Mouse (Mus musculus) lung, embryonic 15.5 days (tissue): ENCODE results near the gene Has3. TPM values are rescaled to one million over a fixed set of nuclear protein-coding genes. Genes with fewer than 3 reads are reported as not detected.
A peak's percentile ranks its signal among the peaks of the same experiment; 100 is the strongest.
"Not testable (repeated sequence)": the region's sequence is repeated elsewhere in the genome, so short reads cannot be mapped to it uniquely, and the experiment has no call there.

ENCODE experiments used
- ATAC-seq: fragments of 200-750 bp; cut with Nextera tagmentation; 2 replicates; pipeline ENCODE4 v1.8.0; 2017; ENCODE audit warnings: moderate number of reproducible peaks, borderline replicate concordance; ENCODE audit not compliant: low FRiP score, low TSS enrichment; ENCODE audit errors: extremely low read depth
- H3K27ac ChIP-seq: fragments of 300-500 bp; sonication (generic); 2 replicates; pipeline ENCODE4 v1.5.1; 2015; ENCODE audit warnings: moderate library complexity, mild to moderate bottlenecking, inconsistent platforms
- H3K27me3 ChIP-seq: fragments of 300-500 bp; sonication (generic); 2 replicates; pipeline ENCODE4 v1.6.1; 2015; ENCODE audit warnings: inconsistent platforms
- H3K36me3 ChIP-seq: fragments of 300-500 bp; sonication (generic); 2 replicates; pipeline ENCODE4 v1.6.1; 2015; ENCODE audit warnings: inconsistent platforms
- H3K4me1 ChIP-seq: fragments of 300-500 bp; sonication (generic); 2 replicates; pipeline ENCODE4 v1.6.1; 2015; ENCODE audit warnings: inconsistent platforms
- H3K4me2 ChIP-seq: fragments of 300-500 bp; sonication (generic); 2 replicates; pipeline ENCODE4 v1.6.1; 2015; ENCODE audit warnings: inconsistent platforms, mild to moderate bottlenecking, moderate library complexity
- H3K4me3 ChIP-seq: fragments of 300-500 bp; sonication (generic); 2 replicates; pipeline ENCODE4 v1.5.1; 2015; ENCODE audit warnings: mild to moderate bottlenecking, inconsistent platforms
- H3K9ac ChIP-seq: fragments of 300-500 bp; sonication (generic); 2 replicates; pipeline ENCODE4 v1.6.1; 2015; ENCODE audit warnings: inconsistent platforms
- H3K9me3 ChIP-seq: fragments of 300-500 bp; sonication (generic); 2 replicates; pipeline ENCODE4 v1.6.1; 2016; ENCODE audit warnings: inconsistent platforms
- WGBS: fragments of 180-500 bp; shearing (Covaris S2); methylation state at CpG from one replicate; pipeline ENCODE4 v1.1.7; 2015; 5-methylcytosine and 5-hydroxymethylcytosine counted together
- polyA plus RNA-seq: library from polyadenylated mRNA; unstranded; fragments of >200 nt; fragmentation: Nextera tagmentation; extraction: Ambion mirVana; gene quantifications from 2 replicates; pipeline ENCODE4 v1.2.1, GENCODE M21; 2015

Gene Has3
- polyA plus RNA-seq, 1 experiment from 2014 or later: 0.15 TPM

DNA sequence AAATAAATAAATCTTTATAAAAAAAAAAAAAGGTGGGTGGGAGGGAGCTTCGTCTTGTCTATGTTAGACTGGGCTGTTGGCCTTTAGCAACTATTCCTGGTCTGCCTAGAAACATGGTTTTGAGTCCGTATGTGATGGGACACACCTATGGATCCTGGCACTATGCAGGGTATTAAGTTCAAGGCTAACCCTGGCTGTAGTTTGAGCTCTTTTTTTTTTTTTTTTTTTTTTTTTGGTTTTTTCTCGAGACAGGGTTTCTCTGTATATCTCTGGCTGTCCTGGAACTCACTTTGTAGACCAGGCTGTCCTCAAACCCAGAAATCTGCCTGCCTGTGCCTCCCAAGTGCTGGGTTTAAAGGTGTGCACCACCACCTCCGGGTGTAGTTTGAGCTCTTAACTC, 54.0 kb downstream of the Has3 start:
- Histone ChIP-seq H3K27ac (0 out of 2 replicates have a peak overlapping the region, but pooled peaks have one; percentile 20), H3K27me3 (no peaks in the 10 kb centered on the region), H3K4me3 (no peak overlapping the region), H3K4me1 (peaks cover 11% of the 10 kb centered on the region), H3K9me3 (no peaks in the 10 kb centered on the region), H3K9ac (no peak overlapping the region), H3K36me3 (peaks cover 40% of the 10 kb centered on the region), H3K4me2 (no peak overlapping the region)
- 84% methylated on average over 4 of the region's 4 CpGs for WGBS
- no peak for ATAC-seq

DNA sequence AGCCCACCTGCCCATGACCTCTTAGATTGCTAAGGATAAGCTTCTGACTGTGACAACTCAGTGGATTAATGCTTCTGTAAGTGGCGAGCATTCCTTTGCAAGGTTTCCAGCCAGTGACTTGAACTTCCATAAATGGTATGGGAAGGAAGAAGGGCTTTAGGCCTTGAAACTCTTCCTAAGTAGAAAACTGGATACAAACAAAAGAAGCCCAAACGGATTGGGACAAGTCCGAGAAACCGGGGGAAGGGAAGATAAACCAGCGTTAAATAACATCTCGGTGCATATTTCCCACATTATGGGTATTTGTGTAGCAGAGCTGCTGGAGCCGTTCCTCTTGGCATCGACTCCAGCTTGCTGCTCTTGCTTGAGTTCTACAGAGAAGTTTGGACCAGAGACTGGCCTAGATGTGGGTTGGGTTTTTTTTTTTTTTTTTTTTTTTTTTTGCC, 54.9 kb downstream of the Has3 start:
- WGBS: 45% methylated on average over 8 of the region's 8 CpGs
- H3K4me2 ChIP-seq: no peak overlapping the region
- no peak overlapping the region for H3K9ac ChIP-seq
- no peak overlapping the region for H3K4me3 ChIP-seq
- no peak for ATAC-seq
- no peaks in the 10 kb centered on the region for H3K27me3 ChIP-seq
- peaks cover 31% of the 10 kb centered on the region for H3K36me3 ChIP-seq
- peaks cover 19% of the 10 kb centered on the region for H3K4me1 ChIP-seq
- H3K9me3 ChIP-seq: no peaks in the 10 kb centered on the region
- H3K27ac ChIP-seq: peak overlapping the region; percentile 20

DNA sequence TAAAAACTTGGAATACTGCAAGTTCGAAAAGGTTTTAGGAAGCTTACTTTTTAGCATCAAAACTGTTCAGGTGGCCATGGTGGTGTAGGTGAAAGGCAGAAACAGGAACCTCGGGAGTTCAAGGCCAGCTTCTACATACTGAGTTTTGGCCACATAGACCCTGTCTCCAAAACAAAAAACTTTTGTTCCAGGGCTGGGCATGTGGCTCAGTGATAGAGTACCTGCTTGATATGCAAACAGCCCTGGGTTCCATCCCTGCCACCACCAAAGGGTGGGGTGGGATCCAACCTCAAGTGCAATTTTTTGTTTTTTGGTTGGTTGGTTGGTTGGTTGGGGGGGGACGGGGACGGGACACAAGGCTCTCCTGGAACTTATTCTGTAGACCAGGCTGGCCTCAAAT, 55.4 kb downstream of the Has3 start:
- ATAC-seq: no peak
- Histone ChIP-seq H3K4me3 (no peak overlapping the region), H3K9ac (no peak overlapping the region), H3K27me3 (no peaks in the 10 kb centered on the region), H3K36me3 (peaks cover 26% of the 10 kb centered on the region), H3K4me2 (no peak overlapping the region), H3K4me1 (peaks cover 22% of the 10 kb centered on the region), H3K27ac (peak overlapping the region; percentile 15), H3K9me3 (no peaks in the 10 kb centered on the region)
- WGBS: 90% methylated on average over 4 of the region's 4 CpGs

DNA sequence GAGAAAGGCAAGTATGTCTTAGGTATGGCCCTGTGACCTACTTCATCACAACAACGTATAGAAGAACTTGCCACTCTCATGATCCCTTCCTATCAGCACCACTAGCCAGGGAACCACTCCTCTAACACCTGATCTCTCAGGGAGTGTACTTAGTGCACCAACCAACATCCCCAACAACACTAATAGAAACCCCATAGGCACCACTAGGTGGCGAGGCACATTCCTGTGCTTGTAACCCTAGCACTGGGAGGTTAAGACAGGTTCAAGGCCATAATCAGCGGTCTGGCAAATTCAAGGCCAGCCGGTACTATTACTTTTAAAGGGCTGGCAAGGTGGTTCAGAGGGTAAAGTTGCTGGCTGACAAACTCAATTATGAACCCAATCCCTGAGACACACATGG, 57.2 kb downstream of the Has3 start:
- H3K4me1 ChIP-seq: peaks cover 23% of the 10 kb centered on the region
- H3K27ac ChIP-seq: no peak overlapping the region
- H3K4me3 ChIP-seq: no peak overlapping the region
- 60% methylated on average over 4 of the region's 4 CpGs for WGBS
- peaks cover 11% of the 10 kb centered on the region for H3K36me3 ChIP-seq
- no peaks in the 10 kb centered on the region for H3K9me3 ChIP-seq
- no peaks in the 10 kb centered on the region for H3K27me3 ChIP-seq
- no peak for ATAC-seq
- H3K9ac ChIP-seq: no peak overlapping the region
- no peak overlapping the region for H3K4me2 ChIP-seq

DNA sequence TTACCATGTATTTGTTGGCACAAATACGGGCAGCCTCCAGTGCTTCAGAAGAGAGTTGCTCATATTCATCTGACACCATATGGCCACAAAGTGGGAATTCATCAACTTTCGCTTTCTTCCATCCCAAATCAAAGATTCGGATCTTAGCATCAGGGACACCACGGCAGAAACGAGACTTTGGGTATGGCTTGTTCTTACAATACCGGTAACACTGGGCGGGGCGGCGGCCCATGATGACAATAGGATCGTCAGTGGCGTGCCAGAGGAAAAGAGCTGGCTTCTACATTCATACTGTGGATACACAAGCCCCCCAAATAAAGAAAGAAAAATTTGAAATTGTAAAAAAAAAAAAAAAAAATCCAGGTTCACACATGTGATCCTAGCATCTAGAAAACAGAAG, 58.1 kb downstream of the Has3 start:
- WGBS: 92% methylated on average over 11 of the region's 11 CpGs
- not testable (repeated sequence) for H3K9me3 ChIP-seq, ATAC-seq, H3K9ac ChIP-seq, H3K4me2 ChIP-seq, H3K27me3 ChIP-seq, H3K36me3 ChIP-seq, H3K27ac ChIP-seq, H3K4me3 ChIP-seq
- H3K4me1 ChIP-seq: peaks cover 31% of the 10 kb centered on the region

DNA sequence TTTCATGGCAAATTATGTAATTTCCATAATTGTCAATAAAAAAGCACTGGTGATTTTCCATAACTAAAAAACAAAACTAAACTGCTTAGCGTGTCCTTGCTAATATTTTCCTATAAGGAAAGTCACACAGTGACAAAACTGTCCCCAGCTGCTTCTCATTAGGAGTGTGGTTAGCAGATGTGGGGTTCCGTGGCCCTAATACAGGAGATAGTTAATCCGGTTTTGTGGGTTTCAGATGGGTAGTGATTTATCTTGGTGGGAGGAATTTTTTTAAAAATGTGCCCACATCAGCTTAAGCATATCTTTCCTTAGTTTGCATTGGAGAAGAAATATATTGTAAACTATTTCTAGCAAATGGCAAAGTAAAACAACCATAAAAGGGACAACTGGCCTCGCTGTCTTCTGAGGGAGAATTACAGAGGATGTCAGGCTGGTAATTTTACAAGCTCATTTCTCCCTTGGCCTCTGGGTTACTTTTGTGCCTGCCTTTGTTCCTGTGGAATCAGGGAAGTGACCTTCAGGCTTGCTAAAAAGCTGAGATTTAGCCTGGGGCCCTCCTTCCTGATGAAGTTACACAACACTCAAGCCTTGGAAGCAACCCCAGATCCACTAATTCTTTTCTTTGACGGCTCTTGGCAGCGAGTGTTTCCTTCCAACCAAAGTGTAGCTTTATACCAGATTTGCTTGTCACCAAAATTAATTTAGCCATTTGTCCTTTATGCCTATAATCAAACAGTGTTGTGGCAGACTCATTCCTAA, 59.3 kb downstream of the Has3 start:
- Histone ChIP-seq H3K36me3 (no peaks in the 10 kb centered on the region), H3K9ac (no peak overlapping the region), H3K27ac (peak overlapping the region; percentile 84), H3K4me2 (no peak overlapping the region), H3K4me1 (peaks cover 30% of the 10 kb centered on the region), H3K27me3 (no peaks in the 10 kb centered on the region), H3K9me3 (no peaks in the 10 kb centered on the region), H3K4me3 (no peak overlapping the region)
- 30% methylated on average over 6 of the region's 6 CpGs for WGBS
- peak; percentile 61 for ATAC-seq

DNA sequence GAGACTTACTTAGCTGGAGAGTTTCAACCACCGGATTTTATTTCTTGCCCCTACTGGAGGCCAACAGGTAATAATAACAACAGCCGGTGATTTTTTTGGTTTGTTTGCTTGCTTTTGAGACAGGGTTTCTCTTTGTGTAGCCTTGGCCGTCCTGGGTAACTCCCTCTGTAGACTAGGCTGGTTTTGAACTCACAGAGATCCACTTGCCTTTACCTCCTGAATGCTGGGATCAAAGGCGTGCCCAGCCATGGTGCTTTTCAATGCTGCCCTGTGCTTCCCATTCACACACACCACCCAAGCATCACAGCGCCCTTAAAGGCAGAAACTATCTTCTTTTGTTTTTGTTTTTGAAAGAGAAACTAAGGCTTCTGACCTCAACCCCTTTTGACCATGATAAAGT, 59.9 kb downstream of the Has3 start:
- H3K9me3 ChIP-seq: no peaks in the 10 kb centered on the region
- peak overlapping the region; percentile 84 for H3K27ac ChIP-seq
- no peak for ATAC-seq
- peaks cover 26% of the 10 kb centered on the region for H3K4me1 ChIP-seq
- no peak overlapping the region for H3K9ac ChIP-seq
- H3K4me2 ChIP-seq: no peak overlapping the region
- no peak overlapping the region for H3K4me3 ChIP-seq
- no peaks in the 10 kb centered on the region for H3K27me3 ChIP-seq
- 58% methylated on average over 5 of the region's 5 CpGs for WGBS
- H3K36me3 ChIP-seq: no peaks in the 10 kb centered on the region

DNA sequence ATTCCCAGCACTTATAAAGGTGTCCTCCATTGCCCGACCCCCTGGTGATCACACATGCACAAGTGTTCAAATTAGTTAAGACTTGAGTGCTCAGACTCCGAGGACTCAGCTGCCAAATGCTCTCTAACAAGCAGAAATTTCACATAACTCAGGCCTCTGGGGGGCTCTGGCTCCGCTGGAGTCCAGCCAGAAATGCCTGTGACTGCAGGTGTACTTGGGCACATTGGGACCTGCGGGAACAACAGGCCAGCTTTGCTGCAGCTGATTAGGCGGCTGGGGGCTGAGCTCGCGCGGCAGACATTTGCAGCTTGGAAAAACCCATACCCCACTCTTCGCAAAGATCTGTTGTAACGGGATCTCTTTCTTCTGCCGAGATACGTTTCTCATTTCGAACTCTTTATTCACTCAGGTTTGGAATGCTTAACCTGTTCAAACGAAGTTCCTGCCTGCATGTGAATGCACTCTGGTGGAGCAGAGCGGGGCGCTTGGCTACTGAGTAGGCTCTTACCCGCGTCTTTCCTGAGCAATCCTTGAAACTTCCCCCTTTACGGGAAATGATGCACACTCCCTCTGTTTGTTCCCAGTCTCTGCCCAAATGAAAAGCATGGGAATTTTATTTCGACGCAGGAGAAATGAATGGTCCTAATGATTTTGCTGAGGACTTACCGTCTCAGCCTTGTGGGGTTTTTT, 62.5 kb downstream of the Has3 start:
- Histone ChIP-seq H3K4me2 (peak overlapping the region; percentile 47), H3K36me3 (no peaks in the 10 kb centered on the region), H3K27me3 (no peaks in the 10 kb centered on the region), H3K9me3 (no peaks in the 10 kb centered on the region), H3K9ac (0 out of 2 replicates have a peak overlapping the region, but pooled peaks have one; percentile 2), H3K4me3 (peak overlapping the region; percentile 11), H3K4me1 (peaks cover 40% of the 10 kb centered on the region), H3K27ac (peak overlapping the region; percentile 69)
- 12% methylated on average over 22 of the region's 22 CpGs for WGBS
- no peak for ATAC-seq

DNA sequence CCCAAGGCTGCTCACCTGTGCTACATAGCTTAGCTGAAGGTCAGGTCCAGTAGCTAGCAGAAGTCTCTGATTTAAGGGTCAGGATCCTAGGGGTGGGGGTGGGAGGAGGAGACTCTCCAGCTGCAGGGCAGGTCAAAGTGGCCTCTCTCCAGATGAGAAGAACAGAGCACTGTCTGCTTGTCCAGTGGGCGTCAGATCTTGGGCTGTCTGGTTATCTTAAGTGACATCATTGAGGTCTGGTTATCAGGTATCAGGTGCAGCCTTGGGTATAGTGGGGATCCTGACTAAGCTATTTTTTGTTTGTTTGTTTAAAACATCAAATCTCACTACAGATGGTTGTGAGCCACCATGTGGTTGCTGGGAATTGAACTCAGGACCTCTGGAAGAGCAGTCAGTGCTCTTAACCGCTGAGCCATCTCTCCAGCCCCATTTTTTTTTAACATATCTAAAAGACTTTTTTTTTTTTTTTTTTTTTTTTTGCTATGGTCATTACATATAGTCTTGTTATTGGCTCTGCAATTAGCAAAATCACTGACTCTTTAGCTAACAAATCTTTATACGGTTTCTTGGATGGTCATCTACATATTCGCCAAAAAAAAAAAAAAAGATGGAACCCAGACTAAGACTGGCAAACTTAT, 63.6 kb downstream of the Has3 start:
- H3K36me3 ChIP-seq: no peaks in the 10 kb centered on the region
- no peak overlapping the region for H3K4me2 ChIP-seq
- no peak for ATAC-seq
- no peaks in the 10 kb centered on the region for H3K27me3 ChIP-seq
- H3K9me3 ChIP-seq: no peaks in the 10 kb centered on the region
- no peak overlapping the region for H3K27ac ChIP-seq
- peaks cover 46% of the 10 kb centered on the region for H3K4me1 ChIP-seq
- H3K4me3 ChIP-seq: no peak overlapping the region
- H3K9ac ChIP-seq: no peak overlapping the region
- 79% methylated on average over 4 of the region's 4 CpGs for WGBS

Other genes with a start within 250 kb of the Has3 start
- 11.4 and 12.1 TPM in 2 replicates for gene Tango6, start 187.2 kb upstream of the Has3 start, polyA plus RNA-seq
- gene Utp4, start 23.4 kb downstream of the Has3 start, polyA plus RNA-seq: 66.5 and 68.6 TPM in 2 replicates
- 17.2 and 17.8 TPM in 2 replicates for gene Sntb2, start 65.5 kb downstream of the Has3 start, polyA plus RNA-seq
- 65.7 and 68.9 TPM in 2 replicates for gene Vps4a, start 161.0 kb downstream of the Has3 start, polyA plus RNA-seq
- 46.9 and 50.3 TPM in 2 replicates for gene Pdf, start 178.4 kb downstream of the Has3 start, polyA plus RNA-seq
- 36.1 and 40.1 TPM in 2 replicates for gene Cog8, start 186.4 kb downstream of the Has3 start, polyA plus RNA-seq
- 79.9 and 81.0 TPM in 2 replicates for gene Nip7, start 186.6 kb downstream of the Has3 start, polyA plus RNA-seq
- 1.3 and 2.1 TPM in 2 replicates for gene Tmed6, start 195.4 kb downstream of the Has3 start, polyA plus RNA-seq
- gene Terf2, start 226.3 kb downstream of the Has3 start, polyA plus RNA-seq: 16.4 and 17.0 TPM in 2 replicates